Mouse (Mus musculus) forebrain, embryonic 11.5 days (tissue): ENCODE measurements at regions not wholly inside any gene's neighbourhood (a gene's known extent, or its start where the extent isn't known, plus 50 kb on each side); places are given as distances from the start of the nearest gene placed in this dataset.

ENCODE experiments used
- ATAC-seq: fragments of 200-750 bp; cut with Nextera tagmentation; replicated peaks from 2 replicates; pipeline ENCODE4 v1.8.0; 2017; ENCODE audit warnings: moderate TSS enrichment; ENCODE audit not compliant: low FRiP score
- DNase-seq: peaks from one replicate; pipeline ENCODE4 v3.0.0-alpha.2; 2017; ENCODE audit warnings: low spot score
- H3K27ac ChIP-seq: fragments of 300-500 bp; sonication (generic); 2 replicates; pipeline ENCODE4 v1.5.1; 2014; ENCODE audit warnings: low read depth, low read length
- H3K27me3 ChIP-seq: fragments of 300-500 bp; sonication (generic); 2 replicates; pipeline ENCODE4 v1.6.1; 2014; ENCODE audit warnings: mild to moderate bottlenecking, low read length, mixed read lengths; ENCODE audit not compliant: control insufficient read depth, insufficient read depth
- H3K36me3 ChIP-seq: fragments of 300-500 bp; sonication (generic); 2 replicates; pipeline ENCODE4 v1.6.1; 2014; ENCODE audit warnings: mild to moderate bottlenecking, low read length, moderate library complexity, mixed read lengths; ENCODE audit not compliant: control insufficient read depth, insufficient read depth
- H3K4me1 ChIP-seq: fragments of 300-500 bp; sonication (generic); replicated peaks from 2 replicates; pipeline ENCODE4 v1.6.1; 2014; ENCODE audit warnings: low read length, mixed read lengths; ENCODE audit not compliant: control insufficient read depth, insufficient read depth
- H3K4me2 ChIP-seq: fragments of 300-500 bp; sonication (generic); 2 replicates; pipeline ENCODE4 v1.6.1; 2014; ENCODE audit warnings: low read depth, mild to moderate bottlenecking, low read length, moderate library complexity, mixed read lengths; ENCODE audit not compliant: severe bottlenecking
- H3K4me3 ChIP-seq: fragments of 300-500 bp; sonication (generic); 2 replicates; pipeline ENCODE4 v1.5.1; 2014; ENCODE audit warnings: low read depth, low read length
- H3K9ac ChIP-seq: fragments of 300-500 bp; sonication (generic); 2 replicates; pipeline ENCODE4 v1.6.1; 2014; ENCODE audit warnings: low read length
- H3K9me3 ChIP-seq: fragments of 300-500 bp; sonication (generic); 2 replicates; pipeline ENCODE4 v1.6.1; 2016; ENCODE audit warnings: low read length, mixed read lengths; ENCODE audit not compliant: control insufficient read depth
- WGBS: fragments of 180-500 bp; shearing (Covaris S2); extraction: QIAGEN DNeasy Blood & Tissue Kit; methylation state at CpG from one replicate; pipeline ENCODE4 v1.1.7; 2014; 5-methylcytosine and 5-hydroxymethylcytosine counted together

GRCm38 (mm10) chr4:55134339-55134738, 189.5 kb downstream of the Zfp462 start:
- Histone ChIP-seq H3K9ac (no peak overlapping the region), H3K4me2 (no peak overlapping the region), H3K36me3 (no peaks in the 10 kb centered on the region), H3K27me3 (no peaks in the 10 kb centered on the region), H3K4me1 (peaks cover 5% of the 10 kb centered on the region), H3K27ac (no peak overlapping the region), H3K9me3 (no peaks in the 10 kb centered on the region), H3K4me3 (no peak overlapping the region)
- WGBS: 92% methylated on average over 4 of the region's 4 CpGs
- ATAC-seq (no peak), DNase-seq (no peak)

GRCm38 (mm10) chr4:55134791-55135190, 189.9 kb downstream of the Zfp462 start:
- H3K27me3 ChIP-seq: no peaks in the 10 kb centered on the region
- no peak overlapping the region for H3K27ac ChIP-seq
- 44% methylated on average over 4 of the region's 4 CpGs for WGBS

GRCm38 (mm10) chr4:55136283-55136682, 191.4 kb downstream of the Zfp462 start:
- Histone ChIP-seq H3K4me3 (no peak overlapping the region), H3K27me3 (no peaks in the 10 kb centered on the region), H3K4me2 (0 out of 2 replicates have a peak overlapping the region, but pooled peaks have one; percentile 15), H3K36me3 (no peaks in the 10 kb centered on the region), H3K9ac (no peak overlapping the region), H3K9me3 (no peaks in the 10 kb centered on the region), H3K27ac (no peak overlapping the region), H3K4me1 (peaks cover 5% of the 10 kb centered on the region)
- DNase-seq: no peak
- WGBS: 7% methylated on average over 9 of the region's 9 CpGs
- ATAC-seq: peak; percentile 55; the same call in 1 of the 2 replicates

More at GRCm38 (mm10) chr4:55134791-55135190, 189.9 kb downstream of the Zfp462 start:
- Histone ChIP-seq H3K4me2 (no peak overlapping the region), H3K4me1 (peaks cover 5% of the 10 kb centered on the region), H3K9ac (no peak overlapping the region), H3K9me3 (no peaks in the 10 kb centered on the region), H3K4me3 (no peak overlapping the region), H3K36me3 (no peaks in the 10 kb centered on the region)
- no peak for ATAC-seq
- DNase-seq: no peak

GRCm38 (mm10) chr4:55137781-55138394, 193.0 kb downstream of the Zfp462 start:
- H3K9ac ChIP-seq: no peak overlapping the region
- DNase-seq: no peak
- no peak for ATAC-seq
- H3K36me3 ChIP-seq: no peaks in the 10 kb centered on the region
- WGBS: 89% methylated on average over 2 of the region's 2 CpGs
- H3K27me3 ChIP-seq: no peaks in the 10 kb centered on the region
- H3K9me3 ChIP-seq: no peaks in the 10 kb centered on the region
- H3K27ac ChIP-seq: no peak overlapping the region
- no peak overlapping the region for H3K4me2 ChIP-seq
- no peak overlapping the region for H3K4me3 ChIP-seq
- peaks cover 5% of the 10 kb centered on the region for H3K4me1 ChIP-seq

GRCm38 (mm10) chr4:55141317-55141716, 196.5 kb downstream of the Zfp462 start:
- Histone ChIP-seq H3K27ac (no peak overlapping the region), H3K9me3 (no peaks in the 10 kb centered on the region), H3K36me3 (no peaks in the 10 kb centered on the region), H3K27me3 (no peaks in the 10 kb centered on the region), H3K4me3 (no peak overlapping the region), H3K4me2 (no peak overlapping the region), H3K9ac (no peak overlapping the region), H3K4me1 (peaks cover 4% of the 10 kb centered on the region)
- ATAC-seq: no peak
- DNase-seq: no peak

GRCm38 (mm10) chr4:55141923-55142732, 197.3 kb downstream of the Zfp462 start:
- ATAC-seq: no peak
- Histone ChIP-seq H3K4me3 (no peak overlapping the region), H3K27ac (no peak overlapping the region), H3K36me3 (no peaks in the 10 kb centered on the region), H3K4me1 (0 out of 2 replicates have a peak, but pooled peaks cover 2% of the 10 kb centered on the region), H3K27me3 (no peaks in the 10 kb centered on the region), H3K9me3 (no peaks in the 10 kb centered on the region), H3K9ac (no peak overlapping the region), H3K4me2 (no peak overlapping the region)
- WGBS: 78% methylated on average over 8 of the region's 8 CpGs
- DNase-seq: no peak

- Histone ChIP-seq H3K4me1 (peaks cover 2% of the 10 kb centered on the region; the same call in 1 of the 2 replicates), H3K4me3 (no peak overlapping the region), H3K27ac (no peak overlapping the region), H3K27me3 (no peaks in the 10 kb centered on the region), H3K4me2 (no peak overlapping the region), H3K36me3 (no peaks in the 10 kb centered on the region), H3K9ac (no peak overlapping the region), H3K9me3 (no peaks in the 10 kb centered on the region)
- DNase-seq (no peak), ATAC-seq (no peak)
These were observed 198.6 kb downstream of the Zfp462 start for GRCm38 (mm10) chr4:55143400-55143799.

GRCm38 (mm10) chr4:55144995-55145394, 200.1 kb downstream of the Zfp462 start:
- DNase-seq (no peak), ATAC-seq (no peak)
- H3K4me2 ChIP-seq: no peak overlapping the region
- H3K4me1 ChIP-seq: peaks cover 2% of the 10 kb centered on the region; the same call in 1 of the 2 replicates
- no peaks in the 10 kb centered on the region for H3K27me3 ChIP-seq
- WGBS: 50% methylated on average over 1 of the region's 1 CpGs
- no peaks in the 10 kb centered on the region for H3K36me3 ChIP-seq
- H3K9ac ChIP-seq: no peak overlapping the region
- H3K9me3 ChIP-seq: no peaks in the 10 kb centered on the region
- no peak overlapping the region for H3K27ac ChIP-seq
- no peak overlapping the region for H3K4me3 ChIP-seq
